Mouse (Mus musculus) urinary bladder, adult 18-20 months (tissue): ENCODE data around the gene Clip3.

ENCODE experiments used
- DNase-seq, 2 experiments: peaks; one replicate each; pipeline ENCODE4 v3.0.0; 2022; ENCODE audit warnings: low spot score in 2 of 2, mixed read lengths in 2 of 2

Clip3 gene

DNA sequence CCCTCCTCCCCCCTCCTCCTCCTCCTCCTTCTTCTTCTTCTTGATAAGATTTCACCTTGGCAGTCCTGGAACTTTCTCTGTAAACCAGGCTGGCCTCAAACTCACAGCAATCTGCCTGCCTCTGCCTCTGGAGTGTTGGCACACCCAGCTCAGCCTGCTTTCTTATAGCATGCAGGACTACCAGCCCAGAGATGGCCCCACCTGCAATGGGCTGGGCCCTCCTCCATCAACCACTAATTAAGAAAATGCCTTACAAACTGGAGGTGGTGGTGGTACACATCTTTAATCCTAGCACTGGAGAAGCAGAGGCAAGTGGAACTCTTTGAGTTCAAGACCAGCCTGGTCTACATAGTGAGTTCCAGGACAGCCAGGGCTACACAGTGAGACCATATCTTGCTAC is 34.9 kb downstream of the Clip3 start:
- no peak for DNase-seq

DNA sequence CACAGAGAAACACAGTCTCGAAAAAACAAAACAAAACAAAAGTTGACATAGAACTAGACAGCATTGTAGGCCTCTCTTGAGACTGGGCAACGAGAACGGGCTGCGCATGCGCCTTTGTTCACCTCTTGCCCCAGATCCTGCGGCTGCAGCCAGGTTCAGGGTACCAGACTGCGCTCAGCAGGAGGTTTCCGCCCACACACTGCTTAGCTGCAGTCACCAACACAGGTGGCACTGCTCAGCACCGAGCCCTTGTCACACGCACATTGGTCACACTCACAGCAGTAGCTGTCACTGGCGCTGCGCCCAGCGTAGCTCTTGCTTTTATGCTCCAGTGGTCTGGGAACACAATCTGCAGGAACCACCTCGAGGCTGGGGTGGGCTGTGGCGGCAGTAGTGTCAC is 35.6 kb downstream of the Clip3 start:
- DNase-seq, result no peak

GRCm38 (mm10) chr7:30328379-30328778 is 36.9 kb downstream of the Clip3 start:
- no peak for DNase-seq

DNA sequence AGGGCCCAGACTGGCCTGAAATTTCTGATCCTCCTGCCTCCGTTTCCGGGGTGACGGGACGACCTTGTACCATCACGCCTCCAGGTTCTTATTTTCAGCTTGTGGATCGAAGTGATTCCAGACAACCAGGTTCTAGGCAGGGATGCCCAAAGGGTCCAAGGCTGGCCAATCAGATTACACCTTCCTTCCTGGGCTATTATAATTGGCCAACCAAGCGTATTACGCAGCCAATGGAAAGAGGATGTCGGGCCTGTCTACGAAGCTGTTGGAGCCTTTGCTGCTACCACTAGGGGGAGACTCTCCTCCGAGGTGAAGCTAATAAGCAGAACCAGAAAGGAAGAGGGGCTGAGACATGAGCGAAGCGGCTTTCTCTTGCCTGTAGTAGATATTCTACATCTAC is 40.4 kb downstream of the Clip3 start:
- DNase-seq, result no peak

DNA sequence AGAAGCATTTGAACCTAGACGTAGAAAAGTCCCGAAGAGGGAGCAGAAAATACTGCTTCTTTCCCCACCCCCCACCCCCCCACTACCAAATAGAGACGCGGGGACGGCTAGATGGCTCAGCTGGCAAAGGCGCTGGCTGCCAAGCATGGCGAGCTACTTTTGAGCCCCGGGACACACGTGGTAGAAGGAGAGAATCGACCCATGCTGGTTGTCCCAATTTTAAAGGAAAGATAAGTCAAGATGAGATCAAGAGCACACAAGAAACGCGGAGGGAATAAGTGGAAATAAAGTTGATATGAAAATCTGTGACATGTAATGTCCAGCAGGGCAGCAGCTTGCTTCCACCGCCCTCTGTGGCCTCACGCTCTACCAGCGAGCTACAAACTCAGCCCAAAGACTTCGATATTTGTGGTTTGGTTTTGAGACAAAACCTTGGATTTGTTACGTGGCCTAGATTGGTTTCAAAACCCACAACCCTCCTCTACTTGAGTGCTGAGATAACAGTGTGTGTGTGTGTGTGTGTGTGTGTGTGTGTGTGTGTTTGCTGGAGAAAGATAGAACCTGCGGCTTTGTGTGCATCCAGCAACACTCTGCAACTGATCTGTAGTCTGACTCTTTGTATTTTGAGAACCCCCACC is 41.2 kb downstream of the Clip3 start:
- no peak for DNase-seq

GRCm38 (mm10) chr7:30333436-30333835 is 41.9 kb downstream of the Clip3 start:
- DNase-seq, result no peak

GRCm38 (mm10) chr7:30334563-30334962 is 43.0 kb downstream of the Clip3 start:
- DNase-seq, result no peak

DNA sequence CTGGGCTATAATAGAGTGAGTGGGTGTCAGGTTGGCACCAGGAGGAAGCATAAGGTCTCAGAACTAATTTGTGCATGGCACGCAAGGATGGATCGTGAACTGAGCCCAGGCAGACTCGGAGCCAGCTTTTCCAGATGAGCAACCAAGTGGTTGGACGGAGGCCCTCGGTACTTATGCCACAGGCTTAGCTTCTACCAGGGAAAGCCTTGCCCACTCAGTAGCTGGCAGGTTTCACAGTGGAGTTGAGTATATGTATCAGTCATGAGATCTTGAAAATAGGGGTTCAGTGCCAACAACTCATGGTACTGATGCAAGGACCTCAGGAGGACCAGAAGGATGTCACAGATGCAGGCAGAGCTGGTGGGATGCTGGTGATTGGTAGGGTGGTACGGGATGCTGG is 44.2 kb downstream of the Clip3 start:
- DNase-seq, result no peak

GRCm38 (mm10) chr7:30336384-30336783 is 44.9 kb downstream of the Clip3 start:
- peak; percentile 53 to 56 for DNase-seq

DNA sequence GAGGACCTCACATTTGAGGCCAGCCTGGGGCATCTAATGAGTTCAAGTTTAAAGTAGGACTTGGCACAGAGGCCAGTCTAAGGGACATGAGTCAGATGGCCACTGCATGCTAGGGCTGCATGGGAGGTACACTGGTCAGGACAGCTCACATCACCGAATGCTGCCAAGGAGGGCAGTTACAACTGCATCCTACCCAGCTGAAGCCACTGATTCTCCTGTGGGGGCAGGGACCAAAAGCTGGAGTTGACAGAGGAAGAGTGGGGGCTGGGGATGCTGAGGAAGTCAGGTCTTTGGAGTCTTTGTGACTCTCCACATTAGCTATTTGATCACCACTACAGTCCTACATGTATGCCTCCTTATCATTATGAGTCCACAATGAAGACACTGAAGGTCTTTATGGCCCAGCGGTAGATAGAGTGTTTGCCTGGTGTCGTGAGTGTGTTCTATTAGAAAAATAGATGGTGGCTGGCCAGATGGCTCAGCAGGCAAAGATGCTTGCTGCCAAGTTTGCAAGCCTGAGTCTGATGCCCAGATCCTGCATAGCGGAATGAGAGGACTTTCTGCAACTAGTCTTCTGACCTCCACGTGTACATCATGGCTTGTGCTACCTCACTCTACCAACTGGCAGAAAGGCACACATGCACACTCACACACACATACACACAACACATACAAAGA is 48.0 kb downstream of the Clip3 start:
- no peak for DNase-seq

DNA sequence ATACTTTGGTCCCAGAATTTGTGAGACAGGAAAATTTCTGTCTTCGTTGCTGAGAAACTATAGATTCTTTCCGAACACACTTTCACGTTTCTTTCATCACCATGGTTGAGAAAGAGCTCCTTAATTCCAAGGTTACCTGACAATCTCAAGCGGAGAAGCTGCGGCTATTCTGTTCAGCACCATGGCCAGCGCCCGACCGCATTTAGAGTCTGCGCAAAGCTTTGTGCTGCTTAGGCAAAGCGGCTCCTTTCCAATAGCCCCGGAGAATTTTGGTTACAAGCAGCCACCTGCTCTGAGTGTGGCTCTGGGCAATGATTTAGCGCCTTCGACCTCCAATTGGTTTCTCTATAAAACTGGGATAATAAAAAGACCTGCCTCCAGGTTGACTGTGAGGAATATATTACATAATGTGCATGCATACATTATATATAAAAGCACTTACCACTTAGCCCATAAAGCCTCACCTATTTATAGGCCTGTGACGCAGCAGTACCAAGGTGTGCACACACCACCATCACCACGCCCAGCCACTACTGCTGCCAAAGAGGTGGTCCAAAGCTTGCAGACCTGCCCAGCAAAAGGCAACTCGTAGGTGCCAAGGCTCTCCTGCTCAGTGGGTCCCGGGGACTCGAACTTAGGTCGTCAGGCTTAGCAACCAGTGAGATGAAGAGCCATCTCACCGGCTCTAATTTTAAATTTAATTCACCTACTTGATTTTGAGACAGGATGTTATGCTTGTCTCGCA is 55.3 kb downstream of the Clip3 start:
- DNase-seq, result peak in 1 of 2 experiments; percentile 65

GRCm38 (mm10) chr7:30347828-30348227 is 56.3 kb downstream of the Clip3 start:
- DNase-seq, result no peak

- DNase-seq, result peak; percentile 57 to 72
Observed at GRCm38 (mm10) chr7:30353279-30353822, 61.8 kb downstream of the Clip3 start.

DNA sequence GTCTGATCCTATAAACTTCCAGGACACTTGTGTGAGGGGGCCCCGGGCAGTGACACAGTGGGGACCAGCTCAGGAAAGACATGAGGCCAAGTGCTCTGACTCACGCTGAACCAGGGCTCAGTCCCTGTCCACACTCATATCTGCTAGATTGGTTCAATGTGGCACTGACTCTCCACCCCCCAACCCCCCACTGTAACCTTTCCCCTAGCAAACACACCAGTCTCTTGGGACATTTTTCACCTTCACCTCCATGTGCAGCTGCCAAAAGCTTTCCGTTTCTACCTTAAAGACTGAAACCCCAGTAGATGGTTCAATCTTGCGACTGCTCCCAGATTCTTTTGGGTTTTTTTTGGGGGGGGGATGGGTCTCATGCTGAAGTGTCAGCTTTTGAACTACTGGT is 62.5 kb downstream of the Clip3 start:
- DNase-seq, result no peak
